Mouse (Mus musculus) heart, adult 8-10 months (tissue): ENCODE results near the gene Igf1r. TPM values are rescaled to one million over a fixed set of nuclear protein-coding genes. Genes with fewer than 3 reads are reported as not detected.

Experiments used
- DNase-seq: peaks from one replicate; pipeline ENCODE4 v3.0.0; 2022; ENCODE audit warnings: low spot score
- total RNA-seq, 4 experiments: library from RNA; stranded (reverse); gene quantifications; 2 replicates each; pipeline ENCODE4 v1.2.4; 2022

Igf1r gene
- total RNA-seq, 4 experiments from 2014 or later, result 10.3 to 17.3 (median 14.4) TPM

GRCm38 (mm10) chr7:68049048-68049447, 96.4 kb downstream of the Igf1r start:
- DNase-seq, result no peak

GRCm38 (mm10) chr7:68053002-68053624, 100.5 kb downstream of the Igf1r start:
- DNase-seq, result no peak

DNA sequence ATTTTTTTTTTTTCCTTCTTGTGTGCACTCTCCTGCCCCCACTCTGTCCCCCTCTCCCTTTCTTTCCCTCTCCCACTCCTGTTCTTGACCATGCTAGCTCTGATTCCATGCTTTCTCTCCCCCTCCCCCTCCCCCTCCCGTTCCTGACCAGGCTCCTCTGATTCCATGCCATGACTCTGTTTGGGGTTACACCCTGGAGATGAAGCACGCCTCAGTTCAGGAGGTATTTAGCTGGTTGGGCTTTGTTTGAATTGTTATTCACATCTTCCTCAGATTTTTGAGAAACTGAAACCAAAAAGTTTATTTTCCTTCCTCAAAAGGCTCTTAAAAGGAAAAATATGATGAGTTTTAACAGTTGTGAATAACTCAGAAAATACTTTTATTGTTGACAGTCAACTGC, 101.9 kb downstream of the Igf1r start:
- no peak for DNase-seq

- no peak for DNase-seq
Observed at GRCm38 (mm10) chr7:68054956-68055355, 102.3 kb downstream of the Igf1r start.

DNA sequence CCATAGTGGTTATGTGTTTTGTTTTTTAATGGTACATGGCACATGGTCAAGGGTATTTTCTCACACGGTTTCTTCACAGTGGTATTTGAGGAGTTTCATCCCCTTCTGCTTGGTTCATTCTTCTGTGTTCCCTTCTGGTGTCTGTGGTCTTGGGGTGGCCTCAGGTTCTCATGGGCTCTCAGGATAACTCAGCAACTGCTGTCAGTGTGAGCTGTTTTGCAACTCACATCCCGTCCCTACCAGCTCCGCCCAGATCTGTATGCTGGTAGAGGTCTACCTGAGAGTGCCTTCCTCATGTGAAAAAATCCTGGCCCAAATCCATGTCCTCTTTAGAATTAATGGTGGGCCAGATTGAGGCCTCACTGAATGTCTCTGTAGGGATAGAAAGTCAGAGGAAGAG, 104.4 kb downstream of the Igf1r start:
- DNase-seq, result no peak

DNA sequence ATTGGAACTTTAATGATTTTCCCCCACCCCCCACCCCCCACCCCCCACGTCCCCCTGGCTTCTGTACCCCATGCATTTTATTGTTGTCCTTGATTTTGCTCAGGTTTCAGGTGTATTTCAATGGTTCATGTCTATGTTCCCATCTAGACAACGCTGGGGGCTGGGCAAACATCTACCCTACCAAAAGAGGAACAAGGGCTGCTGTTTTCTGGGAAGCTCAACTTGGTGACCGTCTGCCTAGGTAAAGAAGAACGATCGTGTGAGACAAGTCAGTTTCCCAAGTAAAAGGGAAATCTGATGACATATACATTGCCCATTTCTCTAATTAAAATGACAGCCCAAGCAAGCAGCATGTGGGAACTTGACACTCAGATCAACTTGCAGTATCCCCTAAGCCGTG, 107.1 kb downstream of the Igf1r start:
- no peak for DNase-seq

DNA sequence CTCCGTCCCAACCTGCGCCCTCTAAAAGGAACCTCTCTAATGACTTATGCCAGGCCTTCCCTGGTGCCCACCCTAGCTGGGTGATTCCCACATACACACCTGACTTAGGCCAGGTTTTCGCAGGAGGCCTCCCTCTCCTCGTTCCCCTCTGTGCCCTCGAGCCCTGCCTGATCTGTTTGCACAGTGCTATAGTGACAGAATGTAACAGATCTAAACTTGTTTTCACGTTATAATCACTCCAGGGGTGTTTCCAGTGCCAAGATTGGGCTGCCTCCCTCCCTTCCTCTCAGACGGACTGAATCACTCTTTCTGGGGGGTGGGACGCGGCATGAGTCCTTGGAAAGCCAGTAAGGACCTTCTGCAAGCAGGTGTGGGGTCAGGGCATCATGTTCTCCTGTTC, 108.8 kb downstream of the Igf1r start:
- DNase-seq, result no peak

GRCm38 (mm10) chr7:68062170-68062848, 109.7 kb downstream of the Igf1r start:
- no peak for DNase-seq

GRCm38 (mm10) chr7:68062849-68063208, 110.2 kb downstream of the Igf1r start:
- DNase-seq, result no peak

DNA sequence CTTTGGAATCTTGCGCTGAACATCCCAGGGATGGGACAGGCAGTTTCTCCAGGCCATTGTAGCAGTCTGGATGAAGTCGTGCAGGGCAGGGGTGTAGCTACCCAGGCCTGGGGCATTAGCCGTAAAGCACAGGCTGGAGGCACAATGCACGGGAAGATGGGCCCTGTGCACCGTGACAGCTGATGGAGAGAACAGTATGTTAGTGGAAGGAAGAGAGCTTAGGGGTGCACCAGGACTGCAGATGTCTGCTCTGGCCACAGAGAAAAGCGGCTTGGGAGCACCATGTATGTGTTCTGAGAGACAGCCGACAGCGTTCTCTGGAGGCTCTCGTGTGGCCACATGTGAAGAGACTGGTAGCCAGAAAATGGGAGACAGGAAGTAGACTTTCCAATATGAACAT, 111.1 kb downstream of the Igf1r start:
- DNase-seq, result no peak

- DNase-seq, result no peak
Observed at GRCm38 (mm10) chr7:68064120-68064519, 111.5 kb downstream of the Igf1r start.

GRCm38 (mm10) chr7:68064647-68065362, 112.2 kb downstream of the Igf1r start:
- peak; percentile 47 for DNase-seq

DNA sequence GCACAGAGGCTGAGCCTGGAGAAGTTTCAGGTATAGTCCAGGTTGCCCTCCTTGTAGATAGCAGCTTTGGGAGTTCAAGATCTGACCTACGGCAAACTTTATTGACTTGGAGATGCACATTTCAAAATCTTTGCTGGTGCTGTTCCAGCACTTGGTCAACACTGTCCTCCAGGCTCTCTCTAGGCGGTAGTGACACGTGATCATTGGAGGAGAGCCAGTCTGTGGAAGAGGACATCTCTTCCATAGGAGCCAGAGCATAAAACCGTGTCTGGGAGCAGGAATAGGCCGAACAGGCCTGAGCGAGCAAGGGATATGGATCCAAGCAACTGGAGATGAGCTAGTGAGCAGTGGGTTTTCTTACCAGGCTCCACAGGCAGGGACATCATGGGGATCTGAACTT, 113.3 kb downstream of the Igf1r start:
- no peak for DNase-seq

GRCm38 (mm10) chr7:68067321-68067720, 114.7 kb downstream of the Igf1r start:
- DNase-seq, result no peak

DNA sequence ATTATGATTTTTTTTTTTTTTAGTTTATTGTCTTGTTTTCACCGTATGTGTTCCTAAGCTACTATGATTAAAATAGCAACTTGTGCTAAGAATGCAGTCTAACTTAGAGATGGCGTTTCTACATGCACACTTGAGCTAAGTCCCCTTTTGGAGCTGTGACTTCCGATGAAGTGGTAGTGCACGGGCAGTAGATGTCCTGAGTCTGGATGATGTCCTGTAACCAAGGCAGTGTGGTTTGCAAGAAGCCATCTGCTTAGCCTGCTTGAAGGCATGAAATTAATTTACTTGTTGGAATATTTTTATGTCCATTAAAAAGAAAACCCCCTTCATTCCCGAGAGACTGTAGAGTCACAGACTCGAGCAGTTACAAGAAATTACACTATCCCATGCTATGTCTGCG, 116.7 kb downstream of the Igf1r start:
- DNase-seq, result no peak

GRCm38 (mm10) chr7:68070030-68070429, 117.4 kb downstream of the Igf1r start:
- DNase-seq, result no peak

GRCm38 (mm10) chr7:68070626-68071025, 118.0 kb downstream of the Igf1r start:
- peak; percentile 71 for DNase-seq

- no peak for DNase-seq
Observed at GRCm38 (mm10) chr7:68071050-68071449, 118.4 kb downstream of the Igf1r start.

DNA sequence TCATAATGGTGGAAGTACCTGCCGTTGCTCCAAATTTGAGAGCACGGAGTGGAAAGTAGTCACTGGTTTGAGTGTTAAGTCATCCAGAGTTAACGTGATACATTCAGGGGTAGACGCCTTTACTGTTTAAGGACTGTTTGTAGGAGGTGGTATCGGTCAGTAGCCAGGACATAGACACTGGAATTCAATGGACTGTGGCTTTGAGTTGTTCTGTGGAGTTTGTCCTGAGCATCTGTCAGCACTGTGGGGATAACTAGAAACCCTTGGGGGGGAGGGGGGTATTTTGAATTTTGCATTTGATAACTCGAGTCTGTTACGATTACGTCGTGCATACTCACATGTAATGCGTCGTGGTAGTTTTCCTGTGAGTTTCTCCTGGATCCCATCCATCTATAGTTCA, 119.1 kb downstream of the Igf1r start:
- DNase-seq, result no peak

DNA sequence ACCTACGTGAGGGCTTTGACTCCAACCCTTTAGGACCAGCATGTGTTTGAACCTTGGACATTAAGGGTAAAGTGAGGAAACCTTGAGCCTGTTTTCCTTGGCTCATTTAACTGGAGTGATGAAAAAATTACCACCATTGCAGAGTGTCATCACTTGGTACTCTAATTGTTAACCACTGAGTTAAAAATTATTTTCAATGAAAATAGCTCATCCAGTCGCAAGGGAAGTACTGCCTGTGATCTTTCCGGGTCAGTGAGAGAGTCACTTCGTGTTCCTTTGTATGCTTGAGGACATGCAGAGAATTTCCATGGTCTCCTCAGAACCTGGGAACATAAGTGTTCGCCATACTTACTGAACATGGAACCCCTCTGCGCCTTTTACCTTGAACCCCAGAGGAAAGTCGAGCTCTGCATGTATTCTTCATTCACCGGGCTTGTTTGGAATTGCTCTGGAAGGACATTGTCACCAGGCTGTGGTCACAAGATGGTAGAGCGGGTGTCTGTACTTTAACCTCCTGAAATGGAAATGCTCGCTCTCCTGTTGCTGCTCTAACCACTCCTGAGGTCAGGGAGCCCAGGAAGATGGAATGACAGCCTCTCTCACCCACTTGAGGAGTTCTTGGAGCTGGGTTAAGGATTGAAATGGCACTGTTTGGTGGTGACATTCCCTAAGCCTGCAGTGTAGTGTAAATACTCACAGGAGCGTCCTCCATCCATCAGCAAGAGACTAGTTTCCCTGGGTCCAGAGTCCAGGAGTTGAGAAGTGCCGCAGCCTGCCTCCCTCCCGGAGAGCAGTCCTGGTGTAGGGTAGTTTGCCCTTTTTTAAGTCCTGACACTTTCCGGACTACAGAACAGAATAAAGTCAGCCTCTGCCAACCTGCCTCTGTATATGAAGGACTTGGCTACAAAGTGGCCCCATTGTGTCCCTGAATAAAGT, 120.2 kb downstream of the Igf1r start:
- no peak for DNase-seq

GRCm38 (mm10) chr7:68073460-68073806, 120.8 kb downstream of the Igf1r start:
- DNase-seq, result no peak

DNA sequence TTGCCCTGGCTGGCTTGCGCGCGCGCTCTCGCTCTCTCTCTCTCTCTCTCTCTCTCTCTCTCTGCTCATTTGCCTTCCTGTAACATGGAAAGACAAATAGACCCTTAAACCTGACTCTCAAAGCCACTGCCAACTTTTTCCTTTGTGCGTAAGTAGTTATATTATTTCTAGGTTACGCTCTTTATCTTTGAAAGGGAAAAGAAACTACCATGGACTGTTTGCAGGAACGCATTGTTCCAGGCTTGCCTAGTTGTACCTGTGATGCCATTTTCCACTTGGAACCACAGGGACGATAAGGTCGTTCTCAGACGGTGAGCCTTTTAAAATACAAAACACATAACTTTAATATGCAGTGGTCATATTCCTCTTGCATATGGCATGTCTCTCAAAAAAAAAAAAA, 122.1 kb downstream of the Igf1r start:
- no peak for DNase-seq
